Mouse (Mus musculus) midbrain, embryonic 15.5 days (tissue): Measurements from ENCODE around the gene Spop. TPM values are rescaled to one million over a fixed set of nuclear protein-coding genes. Genes with fewer than 3 reads are reported as not detected.
A peak's percentile ranks its signal among the peaks of the same experiment; 100 is the strongest.

Source experiments
- ATAC-seq: fragments of 200-750 bp; cut with Nextera tagmentation; replicated peaks from 2 replicates; pipeline ENCODE4 v1.8.0; 2017; ENCODE audit warnings: moderate TSS enrichment
- H3K27ac ChIP-seq: fragments of 300-500 bp; sonication (generic); 2 replicates; pipeline ENCODE4 v1.5.1; 2015; ENCODE audit warnings: mild to moderate bottlenecking, inconsistent platforms
- H3K27me3 ChIP-seq: fragments of 300-500 bp; sonication (generic); replicated peaks from 2 replicates; pipeline ENCODE4 v1.6.1; 2015; ENCODE audit warnings: inconsistent platforms
- H3K36me3 ChIP-seq: fragments of 300-500 bp; sonication (generic); replicated peaks from 2 replicates; pipeline ENCODE4 v1.6.1; 2015; ENCODE audit warnings: inconsistent platforms
- H3K4me1 ChIP-seq: fragments of 300-500 bp; sonication (generic); 2 replicates; pipeline ENCODE4 v1.6.1; 2015; ENCODE audit warnings: inconsistent platforms
- H3K4me2 ChIP-seq: fragments of 300-500 bp; sonication (generic); 2 replicates; pipeline ENCODE4 v1.6.1; 2015; ENCODE audit warnings: inconsistent platforms, mild to moderate bottlenecking, moderate library complexity
- H3K4me3 ChIP-seq: fragments of 300-500 bp; sonication (generic); 2 replicates; pipeline ENCODE4 v1.5.1; 2015; ENCODE audit warnings: mild to moderate bottlenecking, inconsistent platforms
- H3K9ac ChIP-seq: fragments of 300-500 bp; sonication (generic); 2 replicates; pipeline ENCODE4 v1.6.1; 2015; ENCODE audit warnings: mild to moderate bottlenecking, inconsistent platforms
- H3K9me3 ChIP-seq: fragments of 300-500 bp; sonication (generic); 2 replicates; pipeline ENCODE4 v1.6.1; 2016; ENCODE audit warnings: inconsistent platforms
- WGBS: fragments of 180-500 bp; shearing (Covaris S2); methylation state at CpG from one replicate; pipeline ENCODE4 v1.1.7; 2015; ENCODE audit warnings: mixed read lengths; 5-methylcytosine and 5-hydroxymethylcytosine counted together
- polyA plus RNA-seq: library from polyadenylated mRNA; unstranded; fragments of >200 nt; fragmentation: Nextera tagmentation; extraction: Ambion mirVana; gene quantifications from 2 replicates; pipeline ENCODE4 v1.2.1, GENCODE M21; 2015

Gene Spop
- polyA plus RNA-seq, 1 experiment from 2014 or later = 234 TPM

GRCm38 (mm10) chr11:95507041-95507716, 93.3 kb downstream of the Spop start:
- Histone ChIP-seq H3K9me3 (no peaks in the 10 kb centered on the region), H3K9ac (no peak overlapping the region), H3K36me3 (no peaks in the 10 kb centered on the region), H3K4me2 (no peak overlapping the region), H3K27ac (no peak overlapping the region), H3K27me3 (0 out of 2 replicates have a peak, but pooled peaks cover 5% of the 10 kb centered on the region), H3K4me1 (no peaks in the 10 kb centered on the region), H3K4me3 (no peak overlapping the region)
- 48% methylated on average over 12 of the region's 12 CpGs for WGBS
- ATAC-seq = no peak

GRCm38 (mm10) chr11:95507785-95508184, 93.9 kb downstream of the Spop start:
- Histone ChIP-seq H3K4me2 (no peak overlapping the region), H3K4me3 (no peak overlapping the region), H3K36me3 (no peaks in the 10 kb centered on the region), H3K9me3 (no peaks in the 10 kb centered on the region), H3K27me3 (peaks cover 11% of the 10 kb centered on the region; the same call in 1 of the 2 replicates), H3K9ac (no peak overlapping the region), H3K27ac (no peak overlapping the region), H3K4me1 (no peaks in the 10 kb centered on the region)
- no peak for ATAC-seq
- 75% methylated on average over 5 of the region's 5 CpGs for WGBS

GRCm38 (mm10) chr11:95508211-95508926, 94.5 kb downstream of the Spop start:
- Histone ChIP-seq H3K9ac (no peak overlapping the region), H3K4me3 (no peak overlapping the region), H3K27ac (no peak overlapping the region), H3K36me3 (no peaks in the 10 kb centered on the region), H3K4me2 (no peak overlapping the region), H3K27me3 (peaks cover 17% of the 10 kb centered on the region; the same call in 1 of the 2 replicates), H3K4me1 (peaks cover 4% of the 10 kb centered on the region), H3K9me3 (no peaks in the 10 kb centered on the region)
- WGBS = 54% methylated on average over 13 of the region's 13 CpGs
- no peak for ATAC-seq

GRCm38 (mm10) chr11:95509126-95509717, 95.3 kb downstream of the Spop start:
- 73% methylated on average over 6 of the region's 6 CpGs for WGBS
- H3K36me3 ChIP-seq = no peaks in the 10 kb centered on the region
- no peak overlapping the region for H3K9ac ChIP-seq

GRCm38 (mm10) chr11:95510631-95511030, 96.8 kb downstream of the Spop start:
- peaks cover 19% of the 10 kb centered on the region for H3K4me1 ChIP-seq
- no peak overlapping the region for H3K4me2 ChIP-seq
- 89% methylated on average over 12 of the region's 12 CpGs for WGBS
- H3K27ac ChIP-seq = no peak overlapping the region
- H3K27me3 ChIP-seq = peaks cover 21% of the 10 kb centered on the region; the same call in 1 of the 2 replicates
- no peaks in the 10 kb centered on the region for H3K36me3 ChIP-seq
- H3K9ac ChIP-seq = no peak overlapping the region
- no peaks in the 10 kb centered on the region for H3K9me3 ChIP-seq
- H3K4me3 ChIP-seq = no peak overlapping the region
- no peak for ATAC-seq

More at GRCm38 (mm10) chr11:95509126-95509717, 95.3 kb downstream of the Spop start:
- H3K4me3 ChIP-seq = no peak overlapping the region
- H3K4me1 ChIP-seq = peaks cover 12% of the 10 kb centered on the region
- no peak for ATAC-seq
- no peaks in the 10 kb centered on the region for H3K9me3 ChIP-seq
- H3K4me2 ChIP-seq = no peak overlapping the region
- H3K27me3 ChIP-seq = peaks cover 17% of the 10 kb centered on the region; the same call in 1 of the 2 replicates
- no peak overlapping the region for H3K27ac ChIP-seq

GRCm38 (mm10) chr11:95511919-95512318, 98.0 kb downstream of the Spop start:
- Histone ChIP-seq H3K36me3 (no peaks in the 10 kb centered on the region), H3K27me3 (peaks cover 26% of the 10 kb centered on the region), H3K4me1 (peaks cover 26% of the 10 kb centered on the region), H3K4me3 (no peak overlapping the region), H3K9me3 (no peaks in the 10 kb centered on the region), H3K4me2 (no peak overlapping the region), H3K27ac (no peak overlapping the region), H3K9ac (no peak overlapping the region)
- 87% methylated on average over 1 of the region's 1 CpGs for WGBS
- no peak for ATAC-seq

GRCm38 (mm10) chr11:95512383-95512782, 98.5 kb downstream of the Spop start:
- Histone ChIP-seq H3K27me3 (peaks cover 29% of the 10 kb centered on the region), H3K9ac (no peak overlapping the region), H3K9me3 (no peaks in the 10 kb centered on the region), H3K27ac (no peak overlapping the region), H3K4me2 (peak overlapping the region; percentile 98; the same call in 1 of the 2 replicates), H3K4me3 (no peak overlapping the region; the same call in 1 of the 2 replicates), H3K36me3 (no peaks in the 10 kb centered on the region), H3K4me1 (peaks cover 26% of the 10 kb centered on the region)
- no peak for ATAC-seq
- WGBS = 88% methylated on average over 6 of the region's 6 CpGs

- peak; percentile 40 for ATAC-seq
- WGBS = under 1% methylated on average over 66 of the region's 66 CpGs
- H3K27ac ChIP-seq = no peak overlapping the region
These were observed 99.8 kb downstream of the Spop start for GRCm38 (mm10) chr11:95513461-95514297.

GRCm38 (mm10) chr11:95514298-95514861, 100.5 kb downstream of the Spop start, which contains the start of gene Nxph3:
Gene Nxph3, minus strand, starts transcription at chr11:95514570.
- no peaks in the 10 kb centered on the region for H3K9me3 ChIP-seq
- peaks cover 26% of the 10 kb centered on the region for H3K4me1 ChIP-seq
- WGBS = 1% methylated on average over 57 of the region's 66 CpGs
- peak; percentile 46 for ATAC-seq
- H3K4me2 ChIP-seq = peak within 1 kb of the TSS; percentile 98
- H3K27me3 ChIP-seq = peaks cover 31% of the 10 kb centered on the region
- no peaks in the 10 kb centered on the region for H3K36me3 ChIP-seq
- peak within 1 kb of the TSS; percentile 53 for H3K4me3 ChIP-seq
- peak within 1 kb of the TSS; percentile 62 for H3K9ac ChIP-seq
- no peak within 1 kb of the TSS for H3K27ac ChIP-seq

More at GRCm38 (mm10) chr11:95513461-95514297, 99.8 kb downstream of the Spop start:
- H3K4me1 ChIP-seq = peaks cover 26% of the 10 kb centered on the region
- no peaks in the 10 kb centered on the region for H3K9me3 ChIP-seq
- peaks cover 30% of the 10 kb centered on the region for H3K27me3 ChIP-seq
- H3K4me2 ChIP-seq = peak overlapping the region; percentile 98
- peak overlapping the region; percentile 62 for H3K9ac ChIP-seq
- H3K4me3 ChIP-seq = peak overlapping the region; percentile 53
- no peaks in the 10 kb centered on the region for H3K36me3 ChIP-seq

GRCm38 (mm10) chr11:95515376-95516323, 101.8 kb downstream of the Spop start:
- Histone ChIP-seq H3K27me3 (peaks cover 29% of the 10 kb centered on the region), H3K4me3 (no peak overlapping the region)
- 30% methylated on average over 17 of the region's 17 CpGs for WGBS

More at GRCm38 (mm10) chr11:95515376-95516323, 101.8 kb downstream of the Spop start:
- Histone ChIP-seq H3K9ac (no peak overlapping the region), H3K36me3 (no peaks in the 10 kb centered on the region), H3K9me3 (no peaks in the 10 kb centered on the region), H3K4me1 (peaks cover 31% of the 10 kb centered on the region), H3K4me2 (peak overlapping the region; percentile 98; the same call in 1 of the 2 replicates), H3K27ac (0 out of 2 replicates have a peak overlapping the region, but pooled peaks have one; percentile 5)
- ATAC-seq = no peak
